Mouse (Mus musculus) heart, embryonic 13.5 days (tissue): ENCODE measurements around the gene Prss16. TPM values are rescaled to one million over a fixed set of nuclear protein-coding genes. Genes with fewer than 3 reads are reported as not detected.

Experiments used
- microRNA-seq: library from miRNA; unstranded; fragments of <30 nt; microRNA quantifications from one replicate; pipeline ENCODE4, GENCODE M21; 2016
- polyA plus RNA-seq: library from polyadenylated mRNA; unstranded; fragments of >200 nt; fragmentation: Nextera tagmentation; extraction: Ambion mirVana; gene quantifications from 2 replicates; pipeline ENCODE4 v1.2.1, GENCODE M21; 2015

The Prss16 gene
- polyA plus RNA-seq, 1 experiment from 2014 or later: 3.3 TPM

Small RNA genes lying within 50 kb of the gene (microRNA-seq; reads per million reads assigned to microRNA genes)
- not detected for gene Gm44390
- not detected for gene Gm44486

Other genes starting within 250 kb of the Prss16 start
- gene Hist1h1b, start 229.1 kb downstream of the Prss16 start, polyA plus RNA-seq: 13.1 and 13.2 TPM in 2 replicates
- 63.6 and 66.6 TPM in 2 replicates for gene Hist1h3i, start 226.4 kb downstream of the Prss16 start, polyA plus RNA-seq
- 1.2 and 6.6 TPM in 2 replicates for gene Hist1h2an, start 222.5 kb downstream of the Prss16 start, polyA plus RNA-seq
- 0.37 and 0.49 TPM in 2 replicates for gene Hist1h2bp, start 222.3 kb downstream of the Prss16 start, polyA plus RNA-seq
- 8.4 and 10.2 TPM in 2 replicates for gene Hist1h2bq, start 199.5 kb downstream of the Prss16 start, polyA plus RNA-seq
- not detected in 2 replicates for gene Hist1h2ao, start 199.3 kb downstream of the Prss16 start, polyA plus RNA-seq
- gene Hist1h4m, start 198.0 kb downstream of the Prss16 start, polyA plus RNA-seq: not detected in 2 replicates
- gene Hist1h4n, start 177.5 kb downstream of the Prss16 start, polyA plus RNA-seq: 11.2 and 15.6 TPM in 2 replicates
- 1,655 and 1,669 TPM in 2 replicates for gene Hist1h2ap, start 176.2 kb downstream of the Prss16 start, polyA plus RNA-seq
- gene Hist1h2br, start 176.0 kb downstream of the Prss16 start, polyA plus RNA-seq: 9.2 and 10.8 TPM in 2 replicates
- gene Zfp184, start 64.6 kb downstream of the Prss16 start, polyA plus RNA-seq: 5.2 and 6.3 TPM in 2 replicates
- 0.05 and 0.07 TPM in 2 replicates for gene Pom121l2, start 28.5 kb downstream of the Prss16 start, polyA plus RNA-seq
- 4.1 and 11.0 TPM in 2 replicates for gene Hist1h2ah, start 25.8 kb upstream of the Prss16 start, polyA plus RNA-seq
- gene Hist1h2bk, start 26.1 kb upstream of the Prss16 start, polyA plus RNA-seq: 3.1 and 3.4 TPM in 2 replicates
- gene Hist1h4i, start 31.6 kb upstream of the Prss16 start, polyA plus RNA-seq: 10.8 and 11.3 TPM in 2 replicates
- gene Hist1h2ag, start 33.2 kb upstream of the Prss16 start, polyA plus RNA-seq: 15.8 and 19.9 TPM in 2 replicates
- 3.9 and 5.9 TPM in 2 replicates for gene Hist1h2bj, start 33.5 kb upstream of the Prss16 start, polyA plus RNA-seq
- gene Vmn1r188, start 74.7 kb upstream of the Prss16 start, polyA plus RNA-seq: not detected in 2 replicates
- gene Vmn1r189, start 96.1 kb upstream of the Prss16 start, polyA plus RNA-seq: not detected in 2 replicates
- not detected in 2 replicates for gene Vmn1r191, start 174.2 kb upstream of the Prss16 start, polyA plus RNA-seq
- gene Vmn1r192, start 181.4 kb upstream of the Prss16 start, polyA plus RNA-seq: not detected in 2 replicates
- gene Vmn1r193, start 213.4 kb upstream of the Prss16 start, polyA plus RNA-seq: not detected in 2 replicates
- gene Vmn1r194, start 234.5 kb upstream of the Prss16 start, polyA plus RNA-seq: not detected in 2 replicates